Mouse (Mus musculus): ENCODE results near the gene Pemt. TPM values are rescaled to one million over a fixed set of nuclear protein-coding genes. Genes with fewer than 3 reads are reported as not detected.

The Pemt gene
- polyA plus RNA-seq, 1 experiment from 2014 or later = 17.6 TPM

GRCm38 (mm10) chr11:59967765-59968164 lies 78.5 kb downstream of the Pemt start:
- Histone ChIP-seq H3K9ac (ENCODE audit: low read depth, low read length) (no peak overlapping the region), H3K4me1 (ENCODE audit: control insufficient read depth, insufficient read depth, low read length) (peaks cover 36% of the 10 kb centered on the region), H3K4me2 (no peak overlapping the region), H3K9me3 (replicated peaks; ENCODE audit: control insufficient read depth, low read length) (no peaks in the 10 kb centered on the region), H3K36me3 (ENCODE audit: control insufficient read depth, insufficient read depth, low read length) (no peaks in the 10 kb centered on the region), H3K27me3 (ENCODE audit: control insufficient read depth, insufficient read depth, low read length) (0 out of 2 replicates have a peak, but pooled peaks cover 4% of the 10 kb centered on the region), H3K4me3 (ENCODE audit: low read depth, low read length) (no peak overlapping the region), H3K27ac (ENCODE audit: low read depth, low read length) (no peak overlapping the region)
- ATAC-seq (replicated peaks; ENCODE audit: insufficient number of reproducible peaks, low FRiP score, low TSS enrichment) = no peak
- WGBS (ENCODE audit: insufficient replicate concordance) = 89% methylated on average over 1 of the region's 1 CpGs

GRCm38 (mm10) chr11:59966102-59966483 lies 80.2 kb downstream of the Pemt start:
- WGBS (ENCODE audit: insufficient replicate concordance) = 65% methylated on average over 4 of the region's 4 CpGs
- Histone ChIP-seq H3K4me2 (no peak overlapping the region), H3K27me3 (ENCODE audit: control insufficient read depth, insufficient read depth, low read length) (0 out of 2 replicates have a peak, but pooled peaks cover 4% of the 10 kb centered on the region), H3K9ac (ENCODE audit: low read depth, low read length) (no peak overlapping the region), H3K9me3 (replicated peaks; ENCODE audit: control insufficient read depth, low read length) (no peaks in the 10 kb centered on the region), H3K36me3 (ENCODE audit: control insufficient read depth, insufficient read depth, low read length) (no peaks in the 10 kb centered on the region; the same call in 1 of the 2 replicates), H3K27ac (ENCODE audit: low read depth, low read length) (no peak overlapping the region), H3K4me3 (ENCODE audit: low read depth, low read length) (no peak overlapping the region), H3K4me1 (ENCODE audit: control insufficient read depth, insufficient read depth, low read length) (peaks cover 42% of the 10 kb centered on the region)
- no peak for ATAC-seq (replicated peaks; ENCODE audit: insufficient number of reproducible peaks, low FRiP score, low TSS enrichment)

GRCm38 (mm10) chr11:59965227-59966101 lies 80.8 kb downstream of the Pemt start:
- peak overlapping the region; percentile 61 for H3K4me3 ChIP-seq (ENCODE audit: low read depth, low read length)
- H3K9me3 ChIP-seq (replicated peaks; ENCODE audit: control insufficient read depth, low read length) = no peaks in the 10 kb centered on the region
- peak; percentile 60 for ATAC-seq (replicated peaks; ENCODE audit: insufficient number of reproducible peaks, low FRiP score, low TSS enrichment)
- H3K4me2 ChIP-seq = peak overlapping the region; percentile 98
- H3K36me3 ChIP-seq (ENCODE audit: control insufficient read depth, insufficient read depth, low read length) = peaks cover 2% of the 10 kb centered on the region; the same call in 1 of the 2 replicates
- 36% methylated on average over 25 of the region's 25 CpGs for WGBS (ENCODE audit: insufficient replicate concordance)
- 0 out of 2 replicates have a peak, but pooled peaks cover 4% of the 10 kb centered on the region for H3K27me3 ChIP-seq (ENCODE audit: control insufficient read depth, insufficient read depth, low read length)
- peak overlapping the region; percentile 68 for H3K27ac ChIP-seq (ENCODE audit: low read depth, low read length)
- H3K4me1 ChIP-seq (ENCODE audit: control insufficient read depth, insufficient read depth, low read length) = peaks cover 45% of the 10 kb centered on the region
- H3K9ac ChIP-seq (ENCODE audit: low read depth, low read length) = peak overlapping the region; percentile 79

- ATAC-seq (replicated peaks; ENCODE audit: insufficient number of reproducible peaks, low FRiP score, low TSS enrichment) = peak; percentile 79
- peak within 1 kb of the TSS; percentile 68 for H3K27ac ChIP-seq (ENCODE audit: low read depth, low read length)
- H3K36me3 ChIP-seq (ENCODE audit: control insufficient read depth, insufficient read depth, low read length) = peaks cover 2% of the 10 kb centered on the region; the same call in 1 of the 2 replicates
- H3K4me2 ChIP-seq = peak within 1 kb of the TSS; percentile 98
- no peaks in the 10 kb centered on the region for H3K9me3 ChIP-seq (replicated peaks; ENCODE audit: control insufficient read depth, low read length)
- H3K9ac ChIP-seq (ENCODE audit: low read depth, low read length) = peak within 1 kb of the TSS; percentile 79
- 0 out of 2 replicates have a peak, but pooled peaks cover 4% of the 10 kb centered on the region for H3K27me3 ChIP-seq (ENCODE audit: control insufficient read depth, insufficient read depth, low read length)
- peak within 1 kb of the TSS; percentile 61 for H3K4me3 ChIP-seq (ENCODE audit: low read depth, low read length)
- H3K4me1 ChIP-seq (ENCODE audit: control insufficient read depth, insufficient read depth, low read length) = peaks cover 51% of the 10 kb centered on the region
- WGBS (ENCODE audit: insufficient replicate concordance) = 0% methylated on average over 28 of the region's 28 CpGs
Measured at GRCm38 (mm10) chr11:59964818-59965217, 81.5 kb downstream of the Pemt start, which contains the start of gene Rasd1. Rasd1 (minus strand) TSS chr11:59964944.

GRCm38 (mm10) chr11:59964163-59964758 lies 82.0 kb downstream of the Pemt start:
- Histone ChIP-seq H3K36me3 (ENCODE audit: control insufficient read depth, insufficient read depth, low read length) (peaks cover 2% of the 10 kb centered on the region; the same call in 1 of the 2 replicates), H3K4me2 (peak overlapping the region; percentile 98), H3K27ac (ENCODE audit: low read depth, low read length) (peak overlapping the region; percentile 68), H3K9me3 (replicated peaks; ENCODE audit: control insufficient read depth, low read length) (no peaks in the 10 kb centered on the region), H3K9ac (ENCODE audit: low read depth, low read length) (peak overlapping the region; percentile 79), H3K4me1 (ENCODE audit: control insufficient read depth, insufficient read depth, low read length) (peaks cover 56% of the 10 kb centered on the region), H3K4me3 (ENCODE audit: low read depth, low read length) (peak overlapping the region; percentile 61), H3K27me3 (ENCODE audit: control insufficient read depth, insufficient read depth, low read length) (0 out of 2 replicates have a peak, but pooled peaks cover 4% of the 10 kb centered on the region)
- WGBS (ENCODE audit: insufficient replicate concordance) = 2% methylated on average over 33 of the region's 33 CpGs
- no peak for ATAC-seq (replicated peaks; ENCODE audit: insufficient number of reproducible peaks, low FRiP score, low TSS enrichment)

GRCm38 (mm10) chr11:59963364-59964162 lies 82.7 kb downstream of the Pemt start:
- WGBS (ENCODE audit: insufficient replicate concordance) = 8% methylated on average over 34 of the region's 34 CpGs
- Histone ChIP-seq H3K4me3 (ENCODE audit: low read depth, low read length) (peak overlapping the region; percentile 61), H3K4me1 (ENCODE audit: control insufficient read depth, insufficient read depth, low read length) (peaks cover 56% of the 10 kb centered on the region), H3K27me3 (ENCODE audit: control insufficient read depth, insufficient read depth, low read length) (0 out of 2 replicates have a peak, but pooled peaks cover 4% of the 10 kb centered on the region), H3K9ac (ENCODE audit: low read depth, low read length) (peak overlapping the region; percentile 79), H3K9me3 (replicated peaks; ENCODE audit: control insufficient read depth, low read length) (no peaks in the 10 kb centered on the region), H3K36me3 (ENCODE audit: control insufficient read depth, insufficient read depth, low read length) (peaks cover 2% of the 10 kb centered on the region; the same call in 1 of the 2 replicates), H3K27ac (ENCODE audit: low read depth, low read length) (peak overlapping the region; percentile 46; the same call in 1 of the 2 replicates), H3K4me2 (peak overlapping the region; percentile 98)
- no peak for ATAC-seq (replicated peaks; ENCODE audit: insufficient number of reproducible peaks, low FRiP score, low TSS enrichment)

- H3K4me2 ChIP-seq = peak overlapping the region; percentile 98
- H3K4me3 ChIP-seq (ENCODE audit: low read depth, low read length) = no peak overlapping the region
- peaks cover 2% of the 10 kb centered on the region; the same call in 1 of the 2 replicates for H3K36me3 ChIP-seq (ENCODE audit: control insufficient read depth, insufficient read depth, low read length)
- WGBS (ENCODE audit: insufficient replicate concordance) = 63% methylated on average over 3 of the region's 3 CpGs
- peaks cover 56% of the 10 kb centered on the region for H3K4me1 ChIP-seq (ENCODE audit: control insufficient read depth, insufficient read depth, low read length)
- H3K9ac ChIP-seq (ENCODE audit: low read depth, low read length) = no peak overlapping the region
- H3K9me3 ChIP-seq (replicated peaks; ENCODE audit: control insufficient read depth, low read length) = no peaks in the 10 kb centered on the region
- no peak overlapping the region for H3K27ac ChIP-seq (ENCODE audit: low read depth, low read length)
- H3K27me3 ChIP-seq (ENCODE audit: control insufficient read depth, insufficient read depth, low read length) = 0 out of 2 replicates have a peak, but pooled peaks cover 4% of the 10 kb centered on the region
- ATAC-seq (replicated peaks; ENCODE audit: insufficient number of reproducible peaks, low FRiP score, low TSS enrichment) = no peak
Measured at GRCm38 (mm10) chr11:59962590-59962989, 83.7 kb downstream of the Pemt start.

Measured in heart, embryonic 11.5 days (tissue).